Mouse (Mus musculus) layer of hippocampus, postnatal 10 days (tissue): ENCODE results near the gene Gabra4. TPM values are rescaled to one million over a fixed set of nuclear protein-coding genes. Genes with fewer than 3 reads are reported as not detected.
A peak's percentile ranks its signal among the peaks of the same experiment; 100 is the strongest.

Experiments
- DNase-seq, 2 experiments: peaks; one replicate each; pipeline ENCODE4 v3.0.0; 2021; ENCODE audit warnings: low spot score in 2 of 2
- long read RNA-seq: library from polyadenylated mRNA; stranded (forward); transcript quantifications from one replicate; pipeline ENCODE4 v2.0.0, GENCODE M21; 2023
- total RNA-seq, 2 experiments: library from RNA; stranded (reverse); gene quantifications; 2 replicates each; pipeline ENCODE4 v1.2.3; 2021

Gabra4 gene
- 10 to 100 TPM; 43.0 to 46.9 TPM for total RNA-seq
- long read RNA-seq, full-length matches to known transcripts = 5 of 7 reads
- long read RNA-seq, partial matches to known transcripts = 0 of 7 reads
- long read RNA-seq, other reads (novel, unspliced or antisense) = 2 of 7 reads

DNA sequence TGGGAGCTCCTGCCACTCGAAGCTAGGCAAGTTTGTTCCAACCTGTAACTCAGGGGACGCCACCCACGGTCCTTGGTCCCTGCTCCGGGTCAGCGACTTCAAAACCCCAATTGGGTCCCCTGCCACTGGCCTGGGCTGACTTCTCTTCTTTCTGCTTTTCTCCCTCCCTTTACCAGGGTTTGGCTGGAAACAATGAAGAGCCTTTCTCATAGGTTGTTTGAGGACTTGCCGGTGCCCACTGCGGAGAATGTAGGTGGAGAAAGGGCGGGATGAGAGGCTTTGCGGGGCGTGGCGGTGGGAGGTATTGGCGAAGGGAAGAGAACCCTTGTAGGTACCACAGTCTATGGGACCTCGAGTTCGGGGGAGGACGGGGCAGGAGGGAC is at the start of gene Gabra4:
Gabra4 (minus strand) TSS at position 194 of the 383 bp plus-strand sequence.
- DNase-seq = no peak

DNA sequence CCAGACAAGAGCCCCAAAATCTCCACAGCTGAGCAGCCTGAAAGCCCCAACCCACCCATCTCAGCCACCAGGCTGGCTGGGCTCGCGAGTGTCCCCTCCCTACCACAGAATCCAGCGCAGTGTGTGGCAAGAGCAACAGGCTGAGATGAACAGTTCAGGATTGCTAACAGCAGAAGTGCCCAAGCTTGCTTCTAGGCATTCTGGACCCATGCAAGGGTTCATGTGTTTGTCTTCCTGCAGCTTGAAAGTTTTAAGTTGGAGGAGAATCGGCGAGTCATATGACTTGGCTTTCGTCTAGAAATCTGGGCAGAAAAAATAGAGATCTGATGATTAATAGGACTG is 43.1 kb upstream of the Gabra4 start:
- DNase-seq = no peak

DNA sequence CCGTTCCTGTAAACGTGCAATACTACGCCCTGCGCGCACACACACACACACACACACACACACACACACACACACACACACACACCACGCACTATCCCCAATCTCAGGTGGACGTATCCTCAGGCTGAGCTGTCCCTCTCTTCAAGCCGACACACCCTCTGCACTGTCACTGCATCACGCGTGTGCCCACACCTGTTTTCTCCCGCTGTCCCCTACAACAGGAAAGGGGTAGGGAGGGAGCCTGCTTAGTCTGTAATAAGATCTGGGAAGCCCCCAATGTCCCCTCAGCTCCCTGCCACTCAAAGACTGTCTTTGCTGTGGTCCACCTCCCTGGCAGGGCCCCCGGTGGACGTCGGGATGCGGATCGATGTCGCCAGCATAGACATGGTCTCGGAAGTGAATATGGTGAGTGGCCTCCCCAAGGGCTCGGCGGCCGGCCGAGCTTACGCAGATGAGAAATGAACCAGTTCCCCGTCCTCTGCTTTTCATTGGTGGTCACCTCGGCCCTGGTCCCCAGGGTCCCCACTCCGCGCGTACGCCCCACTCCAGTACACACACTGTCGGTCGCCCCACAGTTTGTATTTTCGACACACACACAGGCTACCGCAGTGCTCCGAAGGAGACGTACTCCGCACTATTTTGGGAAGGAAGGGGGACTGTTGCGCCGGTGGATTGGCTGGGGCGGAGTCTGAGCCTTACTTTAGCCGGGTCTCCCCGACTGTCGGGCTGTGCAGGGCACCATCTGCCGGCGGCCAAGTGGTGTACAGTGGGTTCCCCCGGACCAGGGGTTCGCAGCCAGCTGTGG is 42.6 kb upstream of the Gabra4 start:
- DNase-seq = peak; percentile 67 to 82

DNA sequence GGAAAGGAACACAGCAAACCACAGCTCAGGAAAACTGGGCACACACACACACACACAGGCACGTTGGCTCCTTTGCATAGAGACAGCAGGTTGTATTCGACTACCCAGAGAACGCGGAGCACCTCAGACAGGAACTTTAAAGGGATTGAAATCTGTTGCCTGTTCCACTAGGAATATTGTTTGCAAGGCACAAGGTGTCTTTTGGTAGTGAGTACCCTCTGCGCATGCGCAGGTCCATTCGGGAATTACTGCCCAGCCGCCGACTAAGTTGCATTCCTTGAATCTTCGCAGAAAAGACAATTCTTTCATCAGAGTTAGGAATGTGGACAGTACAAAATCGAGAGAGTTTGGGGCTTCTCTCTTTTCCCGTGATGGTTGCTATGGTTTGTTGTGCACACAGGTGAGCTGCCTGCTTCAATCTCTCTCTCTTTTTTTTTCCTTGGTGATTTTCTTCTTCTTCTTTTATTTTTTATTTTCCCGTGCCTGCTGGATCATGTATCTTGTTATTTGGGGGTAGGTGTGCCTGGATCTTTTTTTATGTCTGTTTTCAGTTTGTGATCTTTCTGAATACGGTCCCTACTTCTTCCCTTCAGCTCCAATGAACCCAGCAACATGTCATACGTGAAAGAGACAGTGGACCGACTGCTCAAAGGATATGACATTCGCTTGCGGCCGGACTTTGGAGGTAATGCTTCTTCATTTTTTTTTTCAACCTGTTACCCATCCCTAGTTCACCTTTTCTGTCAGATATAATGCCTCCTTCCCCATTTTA is 41.8 kb upstream of the Gabra4 start:
- peak; percentile 75 to 82 for DNase-seq

DNA sequence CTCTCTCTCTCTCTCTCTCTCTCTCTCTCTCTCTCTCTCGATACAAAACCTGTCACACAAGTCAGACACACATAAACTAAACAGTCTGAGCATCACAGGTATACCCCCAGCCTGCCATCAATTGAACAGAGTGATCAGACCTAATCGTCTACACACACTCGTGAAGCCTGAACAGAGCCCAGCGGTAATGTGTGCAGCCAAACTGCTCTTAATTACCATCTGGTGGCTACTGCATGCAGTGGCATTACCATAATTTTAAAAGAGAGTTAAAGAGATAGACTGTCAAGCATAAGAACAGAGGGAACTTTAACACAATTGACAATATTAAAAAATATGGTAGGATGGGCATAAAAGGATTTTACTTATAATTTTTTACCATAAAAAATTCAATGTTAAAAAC is 7.5 kb upstream of the Gabra4 start:
- peak; percentile 19 to 25 for DNase-seq

DNA sequence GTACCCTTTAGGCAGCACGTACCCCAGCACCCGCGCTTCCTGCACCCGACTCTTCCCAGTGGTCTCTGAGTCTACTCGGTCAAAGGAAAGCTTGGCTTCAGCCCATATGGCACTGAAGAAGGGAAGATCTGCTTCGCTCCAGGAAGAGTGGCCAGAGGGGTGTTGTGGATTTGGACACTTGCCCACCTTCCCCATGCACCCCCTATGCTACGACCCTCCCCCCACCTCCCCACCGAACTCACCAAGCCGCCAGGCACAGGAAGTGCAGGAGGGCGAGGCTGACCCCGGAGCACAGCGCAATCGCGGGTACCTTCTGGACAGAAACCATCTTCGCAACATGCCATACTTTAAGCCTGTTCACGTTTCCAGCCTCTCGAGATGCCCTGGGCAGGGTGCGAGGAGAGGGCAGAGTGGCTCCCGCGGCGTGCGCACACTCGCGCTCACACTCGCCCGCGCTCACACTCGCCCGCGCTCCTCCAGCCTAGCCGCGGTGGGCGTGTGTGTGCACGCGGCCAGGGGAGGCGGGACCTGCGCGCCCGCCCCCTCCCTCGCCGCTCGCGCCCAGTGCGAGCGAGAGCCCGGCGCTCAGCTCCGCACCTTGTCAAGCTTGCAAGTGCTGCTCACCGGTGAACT is 510 bp downstream of the Gabra4 start, which contains the start of gene Gabrb1:
Gabrb1 (plus strand) TSS at position 632 of the 633 bp plus-strand sequence.
- DNase-seq = peak; percentile 46 to 65

DNA sequence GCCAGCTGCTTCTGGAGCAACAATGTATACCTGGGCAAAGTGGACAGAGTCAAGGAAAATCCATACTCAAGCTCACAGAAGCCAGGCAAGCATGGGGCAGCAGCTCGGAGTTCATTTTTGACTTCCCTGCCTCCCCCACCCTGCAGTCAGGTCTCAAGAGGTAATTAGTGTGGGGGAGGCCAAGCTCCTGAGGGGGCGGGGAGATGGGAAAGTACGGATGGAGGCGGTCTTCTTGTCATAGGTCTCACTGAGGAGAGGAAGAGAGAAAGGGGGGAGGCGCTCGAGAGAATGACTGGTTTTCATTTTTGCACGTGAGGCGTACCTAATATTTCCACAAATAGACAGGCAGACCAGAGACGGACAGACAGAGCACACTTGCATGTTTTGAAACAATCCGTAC is 1.3 kb downstream of the Gabra4 start:
- peak in 1 of 2 experiments; percentile 33 for DNase-seq

DNA sequence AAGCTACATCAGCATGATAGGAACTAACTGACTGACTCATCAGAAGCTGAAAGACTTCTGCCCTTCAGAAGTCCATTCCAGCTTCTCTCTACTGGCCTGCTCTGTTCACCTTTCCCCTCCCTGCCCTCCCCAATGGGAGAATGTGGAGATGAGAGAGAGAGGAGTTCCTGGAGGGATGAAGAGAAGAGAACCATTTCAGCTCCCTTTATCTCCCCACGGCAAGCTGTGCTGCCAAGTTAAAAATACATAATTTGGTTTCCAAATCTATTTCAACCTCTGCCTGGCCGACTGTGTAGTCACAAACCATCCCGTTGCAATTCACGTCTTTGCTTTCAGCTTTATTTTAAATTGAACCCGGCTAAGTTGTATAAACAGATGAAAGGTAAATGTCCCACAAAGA is 4.1 kb downstream of the Gabra4 start:
- no peak for DNase-seq

DNA sequence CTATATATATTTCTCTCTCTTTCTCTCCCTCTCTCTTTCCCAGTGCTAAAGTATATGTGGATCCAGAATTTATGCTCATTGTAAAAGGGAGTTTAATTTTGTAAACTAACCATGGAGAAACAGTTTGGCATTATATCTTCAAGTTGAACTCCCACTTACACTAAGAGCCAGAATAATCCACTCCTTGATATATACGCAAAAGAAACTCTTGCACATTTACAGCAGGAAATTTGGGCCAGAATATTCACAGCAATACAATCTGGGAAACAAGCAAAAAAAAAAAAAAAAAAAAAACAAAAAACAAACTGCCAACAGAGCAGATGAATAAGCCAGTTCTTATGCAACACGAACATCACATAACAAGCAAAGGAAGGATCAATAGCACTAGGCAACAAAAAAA is 10.0 kb downstream of the Gabra4 start:
- DNase-seq = no peak

DNA sequence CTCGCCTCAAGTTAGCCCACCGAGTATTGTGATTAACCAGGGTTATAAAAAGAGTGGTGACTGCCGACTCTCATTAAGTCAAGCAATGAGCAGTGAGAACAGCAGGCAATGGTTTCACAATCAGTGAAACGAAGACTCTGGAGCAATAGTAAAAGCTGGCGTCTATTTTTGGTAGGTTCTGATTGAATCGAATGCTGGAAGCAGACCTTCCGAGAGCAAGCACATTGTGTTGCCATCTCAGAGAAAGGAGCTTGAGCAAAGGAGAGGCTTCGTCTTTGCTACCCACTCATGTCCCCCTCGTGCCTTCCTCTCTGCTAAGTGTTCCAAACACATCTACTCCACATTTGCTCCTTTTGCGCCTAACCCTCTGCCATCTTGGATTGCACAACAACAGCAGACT is 18.3 kb downstream of the Gabra4 start:
- no peak for DNase-seq

DNA sequence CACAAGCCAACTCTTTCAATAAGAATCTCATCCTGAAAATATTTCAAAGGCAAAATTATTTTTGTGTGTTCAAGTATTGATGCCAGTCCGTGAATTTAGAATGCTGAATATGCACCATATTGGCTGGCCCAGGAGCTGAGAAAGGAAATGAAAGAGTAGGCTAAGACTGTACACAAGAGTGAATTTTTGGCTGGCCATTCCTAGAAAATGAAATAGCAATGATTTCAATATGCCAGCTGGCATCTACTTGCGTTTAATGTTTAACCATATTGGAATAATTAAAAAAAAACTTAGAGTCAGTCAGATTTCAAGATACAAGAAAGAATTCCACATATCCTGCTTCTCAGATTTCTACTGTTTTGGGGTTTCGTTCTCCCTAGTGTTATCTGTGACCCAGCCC is 30.3 kb downstream of the Gabra4 start:
- no peak for DNase-seq

DNA sequence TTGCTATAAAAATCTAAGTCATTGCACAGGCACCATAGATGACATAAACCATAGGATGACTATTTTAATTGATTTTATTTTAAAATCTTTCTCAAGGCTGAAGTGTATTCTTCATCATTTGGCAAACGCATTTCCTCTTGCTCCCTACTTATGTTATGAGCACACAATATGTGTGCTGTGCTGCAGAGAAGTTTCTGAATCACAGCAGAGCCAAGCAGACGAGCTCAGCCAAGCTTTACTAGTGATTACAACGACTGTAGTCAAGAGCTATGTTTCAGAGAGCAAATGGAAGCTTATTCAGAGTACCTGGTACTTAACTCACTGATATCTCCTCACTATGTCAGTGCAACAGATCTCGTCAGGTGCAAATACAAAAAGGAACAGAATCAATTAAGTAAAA is 41.4 kb downstream of the Gabra4 start:
- no peak for DNase-seq

DNA sequence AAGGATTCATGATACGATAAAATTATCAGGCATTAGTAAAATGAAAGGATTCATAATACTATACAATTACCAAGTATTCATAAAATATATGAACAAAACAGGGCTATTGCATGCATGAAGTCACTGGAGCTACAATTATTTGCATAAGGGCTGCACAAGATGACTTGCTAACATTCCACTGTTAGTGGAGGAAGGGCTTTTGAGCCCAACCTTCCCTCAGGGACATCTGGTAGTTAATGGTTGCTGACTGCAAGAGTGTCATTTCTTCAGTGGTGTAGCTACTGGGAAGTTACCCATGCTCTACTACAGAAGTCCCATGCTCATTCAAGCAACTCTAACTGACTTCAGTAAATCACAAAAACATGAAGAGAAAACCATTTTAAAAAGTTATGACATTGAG is 43.8 kb downstream of the Gabra4 start:
- no peak for DNase-seq

DNA sequence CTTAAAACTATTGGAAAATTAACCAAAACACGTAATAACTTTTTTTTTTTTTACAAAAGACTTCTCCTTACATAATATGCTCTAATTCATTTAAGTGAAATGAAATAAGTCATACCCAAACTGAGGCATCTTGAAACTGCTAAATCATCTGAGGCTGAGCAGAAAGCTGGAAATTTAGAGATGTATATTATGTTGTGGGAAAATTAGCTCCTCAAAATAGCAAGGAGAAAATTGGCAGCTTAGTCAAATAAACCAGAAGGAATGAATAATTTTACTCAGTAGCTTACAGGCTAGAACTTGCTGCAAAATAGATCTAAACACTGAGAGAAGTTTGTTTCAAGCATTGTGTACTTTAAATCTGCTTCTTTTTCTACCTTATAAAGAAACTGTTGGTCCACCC is 49.4 kb downstream of the Gabra4 start:
- no peak for DNase-seq

DNA sequence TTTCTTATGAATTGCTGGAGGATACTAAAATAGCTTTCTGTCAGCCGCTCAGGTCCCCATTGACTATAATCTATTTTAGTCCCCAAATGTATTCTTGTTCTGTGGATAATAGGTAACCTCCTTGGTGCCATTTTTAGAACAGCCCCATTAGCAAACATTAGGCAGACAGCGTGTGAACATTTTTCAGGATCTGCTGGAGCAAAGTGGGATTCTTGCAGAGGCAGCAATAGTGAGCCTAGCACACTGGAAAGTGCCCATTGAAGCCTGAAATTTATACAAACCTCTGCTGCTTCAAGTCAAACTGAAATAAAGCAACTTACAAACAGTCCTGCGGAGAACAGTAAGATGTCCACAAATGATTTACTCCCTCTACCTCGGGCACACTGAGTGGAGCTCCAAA is 51.2 kb downstream of the Gabra4 start:
- DNase-seq = no peak

DNA sequence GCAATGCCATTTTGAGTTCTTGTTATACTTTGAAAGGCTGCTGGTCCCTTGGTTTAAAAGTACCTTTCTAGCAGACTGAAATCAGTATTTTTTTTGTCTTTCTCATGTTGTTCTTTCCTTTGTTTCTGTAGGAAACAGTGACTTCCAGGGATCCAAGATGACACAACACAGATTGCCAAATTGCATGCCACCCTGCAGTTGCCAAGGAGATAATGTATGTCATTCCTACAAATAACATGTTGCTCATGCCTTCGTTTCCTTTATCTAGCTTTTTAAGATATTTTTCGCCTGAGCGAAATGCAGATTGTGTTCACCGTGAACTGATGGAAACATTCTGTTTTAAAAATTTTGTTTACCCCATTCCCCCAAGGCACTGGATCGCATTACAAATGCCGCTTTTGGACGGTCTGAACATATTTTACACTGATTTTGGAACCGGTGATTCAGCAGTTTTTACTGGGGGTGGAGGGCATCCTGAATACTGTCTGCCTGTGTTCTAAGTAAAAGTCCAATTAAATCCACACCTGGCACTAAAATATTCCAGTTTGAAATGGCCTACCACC is 53.9 kb downstream of the Gabra4 start:
- peak in 1 of 2 experiments; percentile 13 for DNase-seq

DNA sequence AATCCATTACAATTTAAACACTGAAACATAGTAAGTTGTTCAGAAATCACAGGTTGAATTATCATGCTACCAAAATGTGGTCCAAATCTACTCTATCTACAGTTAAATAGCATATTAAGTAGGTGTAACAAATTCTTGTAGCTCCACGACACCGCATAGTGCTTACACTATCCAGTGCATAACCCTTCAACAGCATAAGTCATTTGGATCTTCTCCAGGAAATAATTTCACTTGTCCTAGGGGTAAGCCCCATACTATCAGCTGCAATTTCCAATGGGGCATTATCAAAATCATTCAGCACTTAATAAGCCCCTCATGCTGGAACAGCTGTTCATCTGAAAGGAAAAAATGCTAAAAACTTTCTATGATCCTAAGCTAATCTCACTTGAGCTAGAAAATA is 62.8 kb downstream of the Gabra4 start:
- no peak for DNase-seq

DNA sequence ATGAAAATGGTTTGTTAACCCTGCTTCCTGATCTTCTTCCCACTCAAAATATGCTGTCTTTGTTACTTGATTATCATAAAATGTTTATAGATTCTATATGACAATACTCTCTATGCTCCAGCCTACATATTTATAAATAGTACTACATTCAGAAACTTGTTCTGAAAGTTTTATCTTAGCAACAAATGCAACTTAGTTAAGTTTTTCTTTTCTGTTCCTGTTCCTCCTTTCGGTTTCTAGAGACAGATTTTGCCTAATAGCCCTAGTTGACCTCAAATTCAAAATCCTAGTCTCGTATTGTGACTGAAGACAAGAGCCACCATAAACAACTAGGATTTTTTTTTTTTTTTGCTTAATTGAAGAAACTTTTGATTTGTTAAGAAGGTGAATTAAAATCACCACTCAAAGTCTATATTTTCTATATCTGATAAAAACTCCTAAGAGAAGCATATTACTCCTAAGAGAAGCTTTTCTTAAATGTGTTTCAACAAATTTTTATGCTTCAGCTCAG is 64.3 kb downstream of the Gabra4 start:
- DNase-seq = no peak

DNA sequence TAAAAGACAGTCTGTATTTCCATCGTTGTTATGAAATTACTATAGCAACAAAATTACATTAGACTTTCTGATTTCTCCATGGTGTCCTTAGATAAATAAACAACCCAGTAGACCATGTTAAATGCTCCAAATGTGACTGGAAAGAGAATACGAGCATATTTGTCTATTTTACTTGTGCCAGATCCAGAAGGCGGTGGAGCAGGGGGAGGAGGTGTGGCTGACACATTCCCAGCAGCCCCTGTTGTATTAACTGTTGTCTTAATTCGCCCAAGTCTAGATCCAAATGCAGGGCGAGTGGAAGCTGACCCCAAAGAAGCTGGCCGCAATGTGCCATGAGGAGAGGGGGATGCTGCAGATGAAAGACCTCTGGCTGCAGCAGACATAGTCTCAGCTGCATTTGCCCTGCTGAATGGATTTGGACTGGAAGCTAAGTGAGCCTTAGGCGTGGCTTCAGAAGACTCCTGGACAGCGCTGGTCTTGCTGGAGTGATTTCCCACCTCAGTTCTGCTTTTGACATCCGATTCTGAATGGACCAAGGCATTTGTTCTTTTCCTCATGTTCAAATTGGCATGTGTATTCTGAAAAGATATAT is 86.4 kb downstream of the Gabra4 start:
- DNase-seq = peak; percentile 8 to 11

DNA sequence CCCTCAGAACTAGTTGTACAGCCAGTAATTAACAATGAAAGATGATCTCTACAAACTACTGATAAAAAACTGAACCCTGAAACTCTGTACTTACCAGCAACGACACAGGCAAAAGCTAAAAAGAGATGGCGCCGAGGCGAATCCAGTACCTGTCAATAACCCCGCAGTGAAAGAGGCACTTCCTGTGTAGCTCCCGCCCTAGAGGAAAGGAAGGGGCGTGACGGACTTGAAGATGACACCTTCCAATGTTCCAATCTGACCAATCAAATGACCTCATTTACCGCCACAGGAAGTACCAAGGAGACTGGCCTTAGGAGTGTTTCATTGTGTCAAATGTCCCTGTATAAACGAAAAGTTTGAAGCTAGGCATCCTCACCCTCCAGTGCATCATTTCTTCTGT is 110.0 kb downstream of the Gabra4 start, which contains the start of gene Cox7b2:
Cox7b2 (minus strand) TSS at position 127 of the 400 bp plus-strand sequence.
- DNase-seq = no peak

DNA sequence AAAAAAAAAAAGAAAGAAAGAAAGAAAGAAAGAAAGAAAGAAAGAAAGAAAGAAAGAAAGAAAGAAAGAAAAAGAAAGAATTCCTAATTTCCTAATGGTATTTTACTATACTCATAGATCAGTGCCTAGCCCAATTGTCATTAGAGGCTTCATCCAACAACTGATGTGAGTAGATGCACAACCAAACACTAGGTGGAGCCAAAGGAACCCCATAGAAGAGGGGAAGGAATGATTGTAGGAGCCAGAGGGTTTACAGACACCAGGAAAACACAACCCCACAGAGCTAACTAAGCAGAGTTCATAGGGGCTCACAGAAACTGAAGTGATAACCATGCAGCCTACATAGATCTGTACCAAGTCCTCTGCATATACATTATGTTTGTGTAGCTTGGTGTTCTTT is 112.6 kb downstream of the Gabra4 start:
- DNase-seq = no peak
